Mouse (Mus musculus) cerebellum, adult 9-11 months (tissue): ENCODE measurements around the gene Tmem131l.

ENCODE experiments used
- DNase-seq: peaks from one replicate; pipeline ENCODE4 v3.0.0; 2022

The Tmem131l gene

GRCm38 (mm10) chr3:83970629-83971028, 69.3 kb downstream of the Tmem131l start:
- DNase-seq = no peak

- DNase-seq = no peak
These were observed 70.9 kb downstream of the Tmem131l start for GRCm38 (mm10) chr3:83969081-83969480.

- no peak for DNase-seq
These were observed 72.2 kb downstream of the Tmem131l start for GRCm38 (mm10) chr3:83967791-83968190.

GRCm38 (mm10) chr3:83965333-83965732, 74.6 kb downstream of the Tmem131l start:
- DNase-seq = peak; percentile 27

GRCm38 (mm10) chr3:83963705-83964104, 76.3 kb downstream of the Tmem131l start:
- DNase-seq = no peak

- DNase-seq = no peak
These were observed 77.4 kb downstream of the Tmem131l start for GRCm38 (mm10) chr3:83962571-83962970.

GRCm38 (mm10) chr3:83962076-83962475, 77.9 kb downstream of the Tmem131l start:
- DNase-seq = no peak

- DNase-seq = no peak
These were observed 80.9 kb downstream of the Tmem131l start for GRCm38 (mm10) chr3:83958951-83959681.

GRCm38 (mm10) chr3:83953879-83954278, 86.1 kb downstream of the Tmem131l start:
- DNase-seq = no peak

- DNase-seq = no peak
These were observed 91.2 kb downstream of the Tmem131l start for GRCm38 (mm10) chr3:83948801-83949200.

- no peak for DNase-seq
These were observed 92.3 kb downstream of the Tmem131l start for GRCm38 (mm10) chr3:83947476-83948245.

- DNase-seq = no peak
These were observed 93.1 kb downstream of the Tmem131l start for GRCm38 (mm10) chr3:83946848-83947247.

- no peak for DNase-seq
These were observed 96.3 kb downstream of the Tmem131l start for GRCm38 (mm10) chr3:83943691-83944090.

- DNase-seq = no peak
These were observed 96.8 kb downstream of the Tmem131l start for GRCm38 (mm10) chr3:83943212-83943611.

- DNase-seq = no peak
These were observed 98.1 kb downstream of the Tmem131l start for GRCm38 (mm10) chr3:83941921-83942320.

- DNase-seq = no peak
These were observed 101.1 kb downstream of the Tmem131l start for GRCm38 (mm10) chr3:83938871-83939270.

GRCm38 (mm10) chr3:83934514-83934913, 105.5 kb downstream of the Tmem131l start:
- DNase-seq = no peak

GRCm38 (mm10) chr3:83915768-83916496, 124.0 kb downstream of the Tmem131l start:
- DNase-seq = peak; percentile 61

- no peak for DNase-seq
These were observed 124.9 kb downstream of the Tmem131l start for GRCm38 (mm10) chr3:83915102-83915501.

- no peak for DNase-seq
These were observed 129.3 kb downstream of the Tmem131l start for GRCm38 (mm10) chr3:83910707-83911106.

GRCm38 (mm10) chr3:83906185-83906584, 133.8 kb downstream of the Tmem131l start:
- no peak for DNase-seq

- DNase-seq = no peak
These were observed 134.8 kb downstream of the Tmem131l start for GRCm38 (mm10) chr3:83905161-83905560.

- no peak for DNase-seq
These were observed 135.6 kb downstream of the Tmem131l start for GRCm38 (mm10) chr3:83904176-83904958.
